Mouse (Mus musculus): ENCODE data around the gene Arl6ip5.

The Arl6ip5 gene

GRCm38 (mm10) chr6:97273058-97273710 is 62.7 kb downstream of the Arl6ip5 start:
- DNase-seq (ENCODE audit: low read depth, low spot score): no peak

GRCm38 (mm10) chr6:97273777-97274176 is 63.3 kb downstream of the Arl6ip5 start:
- DNase-seq (ENCODE audit: low read depth, low spot score): no peak

GRCm38 (mm10) chr6:97275760-97276159 is 65.3 kb downstream of the Arl6ip5 start:
- DNase-seq (ENCODE audit: low read depth, low spot score): peak; percentile 46

GRCm38 (mm10) chr6:97276366-97276765 is 65.9 kb downstream of the Arl6ip5 start:
- peak; percentile 29 for DNase-seq (ENCODE audit: low read depth, low spot score)

DNA sequence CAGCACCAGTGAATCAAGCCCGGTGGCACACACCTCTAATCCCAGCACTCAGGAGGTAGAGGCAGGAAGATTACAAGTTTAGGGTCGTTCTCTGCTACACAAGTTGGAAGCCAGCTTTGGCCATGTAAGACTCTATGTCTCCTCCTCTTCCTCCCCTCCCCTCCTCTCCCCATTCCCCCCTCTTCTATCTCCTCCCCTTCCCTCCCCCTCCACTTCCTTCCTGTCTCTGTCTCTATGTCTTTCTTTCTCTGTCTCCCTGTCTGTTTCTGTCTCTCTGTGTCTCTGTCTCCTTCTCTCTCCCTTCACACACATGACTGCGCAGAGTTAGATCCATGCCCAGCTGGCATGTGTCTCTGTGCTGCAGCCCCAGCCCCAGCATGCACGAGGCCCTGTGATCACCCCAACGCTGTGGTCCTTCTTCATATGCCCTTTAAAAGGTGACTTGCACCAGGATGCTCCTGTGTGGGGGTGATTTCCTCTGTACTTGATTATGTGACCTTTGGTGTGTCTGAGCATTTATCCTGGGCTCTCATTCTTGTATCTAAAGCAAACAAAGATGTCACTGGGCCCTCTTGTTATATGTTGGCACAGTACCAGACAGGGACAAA is 66.5 kb downstream of the Arl6ip5 start:
- DNase-seq (ENCODE audit: low read depth, low spot score): peak; percentile 61

- peak; percentile 82 for DNase-seq (ENCODE audit: low read depth, low spot score)
Measured at GRCm38 (mm10) chr6:97278014-97278787, 67.7 kb downstream of the Arl6ip5 start.

DNA sequence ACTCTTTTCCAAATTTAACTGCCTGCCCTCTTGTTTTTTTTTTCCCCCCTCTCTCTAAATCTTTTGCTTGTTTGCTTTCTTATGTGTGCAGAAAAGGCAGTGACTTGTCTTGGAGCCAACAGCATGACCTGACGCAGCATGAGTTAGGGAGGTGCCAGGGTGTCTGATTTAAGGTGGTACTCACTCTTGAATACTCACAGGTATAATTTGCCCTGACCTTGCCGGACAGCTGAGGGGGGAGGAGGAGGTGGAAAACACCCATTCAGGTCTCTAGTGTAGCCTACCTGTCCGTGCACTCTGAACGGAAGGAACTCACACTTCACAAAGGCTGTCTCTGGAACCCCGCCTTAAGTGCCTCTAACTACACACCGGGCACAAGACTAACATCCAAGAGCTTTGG is 68.4 kb downstream of the Arl6ip5 start:
- no peak for DNase-seq (ENCODE audit: low read depth, low spot score)
